Mouse (Mus musculus): ENCODE results near the gene Cops3. TPM values are rescaled to one million over a fixed set of nuclear protein-coding genes. Genes with fewer than 3 reads are reported as not detected.
"Not testable (repeated sequence)": the region's sequence is repeated elsewhere in the genome, so short reads cannot be mapped to it uniquely, and the experiment has no call there.

Cops3 gene
- polyA plus RNA-seq, 1 experiment: 9.5 TPM

- 94% methylated on average over 11 of the region's 11 CpGs for WGBS
- no peak overlapping the region for H3K27ac ChIP-seq (ENCODE audit: insufficient read depth, low read depth, low read length)
- no peaks in the 10 kb centered on the region for H3K27me3 ChIP-seq (ENCODE audit: control insufficient read depth, insufficient read depth, low read length)
- no peak overlapping the region for H3K4me3 ChIP-seq (ENCODE audit: low read depth, low read length)
- H3K36me3 ChIP-seq (ENCODE audit: control insufficient read depth, insufficient read depth, low read length): peaks cover 4% of the 10 kb centered on the region; the same call in 1 of the 2 replicates
- peaks cover 2% of the 10 kb centered on the region; the same call in 1 of the 2 replicates for H3K4me1 ChIP-seq (ENCODE audit: control insufficient read depth, insufficient read depth, insufficient read length, low read length)
- no peak for TF ChIP-seq CTCF (IDR thresholded peaks at IDR 0.05; ENCODE audit: extremely low read depth, insufficient read length, insufficient replicate concordance, low read depth, low read length)
- TF ChIP-seq POLR2A (IDR thresholded peaks at IDR 0.05; ENCODE audit: low read depth, low read length): no peak
These were observed 20.8 kb upstream of the Cops3 start for GRCm38 (mm10) chr11:59860467-59860866.

- no peak overlapping the region for H3K4me3 ChIP-seq (ENCODE audit: low read depth, low read length)
- WGBS: 38% methylated on average over 3 of the region's 3 CpGs
- H3K36me3 ChIP-seq (ENCODE audit: control insufficient read depth, insufficient read depth, low read length): peaks cover 4% of the 10 kb centered on the region; the same call in 1 of the 2 replicates
- H3K27me3 ChIP-seq (ENCODE audit: control insufficient read depth, insufficient read depth, low read length): no peaks in the 10 kb centered on the region
- H3K27ac ChIP-seq (ENCODE audit: insufficient read depth, low read depth, low read length): peak overlapping the region; percentile 30
- peaks cover 9% of the 10 kb centered on the region; the same call in 1 of the 2 replicates for H3K4me1 ChIP-seq (ENCODE audit: control insufficient read depth, insufficient read depth, insufficient read length, low read length)
- TF ChIP-seq CTCF (IDR thresholded peaks at IDR 0.05; ENCODE audit: extremely low read depth, insufficient read length, insufficient replicate concordance, low read depth, low read length) (no peak), POLR2A (IDR thresholded peaks at IDR 0.05; ENCODE audit: low read depth, low read length) (no peak)
These were observed 13.2 kb upstream of the Cops3 start for GRCm38 (mm10) chr11:59852865-59853264.

GRCm38 (mm10) chr11:59847891-59848884, 8.6 kb upstream of the Cops3 start:
- peaks cover 7% of the 10 kb centered on the region; the same call in 1 of the 2 replicates for H3K4me1 ChIP-seq (ENCODE audit: control insufficient read depth, insufficient read depth, insufficient read length, low read length)
- no peaks in the 10 kb centered on the region for H3K27me3 ChIP-seq (ENCODE audit: control insufficient read depth, insufficient read depth, low read length)
- H3K27ac ChIP-seq (ENCODE audit: insufficient read depth, low read depth, low read length): peak overlapping the region; percentile 66
- peak overlapping the region; percentile 98 for H3K4me3 ChIP-seq (ENCODE audit: low read depth, low read length)
- no peaks in the 10 kb centered on the region for H3K36me3 ChIP-seq (ENCODE audit: control insufficient read depth, insufficient read depth, low read length)
- under 1% methylated on average over 69 of the region's 69 CpGs for WGBS
- TF ChIP-seq POLR2A (IDR thresholded peaks at IDR 0.05; ENCODE audit: low read depth, low read length) (peak; percentile 51), CTCF (IDR thresholded peaks at IDR 0.05; ENCODE audit: extremely low read depth, insufficient read length, insufficient replicate concordance, low read depth, low read length) (no peak)

- no peak overlapping the region for H3K27ac ChIP-seq (ENCODE audit: insufficient read depth, low read depth, low read length)
- H3K4me1 ChIP-seq (ENCODE audit: control insufficient read depth, insufficient read depth, insufficient read length, low read length): no peaks in the 10 kb centered on the region
- no peak overlapping the region for H3K4me3 ChIP-seq (ENCODE audit: low read depth, low read length)
- WGBS: 11% methylated on average over 2 of the region's 2 CpGs
- no peaks in the 10 kb centered on the region for H3K27me3 ChIP-seq (ENCODE audit: control insufficient read depth, insufficient read depth, low read length)
- TF ChIP-seq POLR2A (IDR thresholded peaks at IDR 0.05; ENCODE audit: low read depth, low read length) (no peak), CTCF (IDR thresholded peaks at IDR 0.05; ENCODE audit: extremely low read depth, insufficient read length, insufficient replicate concordance, low read depth, low read length) (peak; percentile 78; the same call in 1 of the 2 replicates)
- no peaks in the 10 kb centered on the region for H3K36me3 ChIP-seq (ENCODE audit: control insufficient read depth, insufficient read depth, low read length)
These were observed 7.5 kb upstream of the Cops3 start for GRCm38 (mm10) chr11:59847131-59847530.

GRCm38 (mm10) chr11:59846311-59846710, 6.7 kb upstream of the Cops3 start:
- Histone ChIP-seq H3K4me3 (ENCODE audit: low read depth, low read length) (no peak overlapping the region), H3K27me3 (ENCODE audit: control insufficient read depth, insufficient read depth, low read length) (no peaks in the 10 kb centered on the region), H3K27ac (ENCODE audit: insufficient read depth, low read depth, low read length) (no peak overlapping the region), H3K36me3 (ENCODE audit: control insufficient read depth, insufficient read depth, low read length) (no peaks in the 10 kb centered on the region), H3K4me1 (ENCODE audit: control insufficient read depth, insufficient read depth, insufficient read length, low read length) (no peaks in the 10 kb centered on the region)
- TF ChIP-seq CTCF (IDR thresholded peaks at IDR 0.05; ENCODE audit: extremely low read depth, insufficient read length, insufficient replicate concordance, low read depth, low read length) (no peak), POLR2A (IDR thresholded peaks at IDR 0.05; ENCODE audit: low read depth, low read length) (no peak)
- 94% methylated on average over 11 of the region's 11 CpGs for WGBS

- no peaks in the 10 kb centered on the region for H3K27me3 ChIP-seq (ENCODE audit: control insufficient read depth, insufficient read depth, low read length)
- peak within 1 kb of the TSS; percentile 91 for H3K4me3 ChIP-seq (ENCODE audit: low read depth, low read length)
- peaks cover 14% of the 10 kb centered on the region for H3K36me3 ChIP-seq (ENCODE audit: control insufficient read depth, insufficient read depth, low read length)
- TF ChIP-seq POLR2A (IDR thresholded peaks at IDR 0.05; ENCODE audit: low read depth, low read length) (no peak), CTCF (IDR thresholded peaks at IDR 0.05; ENCODE audit: extremely low read depth, insufficient read length, insufficient replicate concordance, low read depth, low read length) (no peak)
- WGBS: under 1% methylated on average over 23 of the region's 24 CpGs
- peaks cover 6% of the 10 kb centered on the region for H3K4me1 ChIP-seq (ENCODE audit: control insufficient read depth, insufficient read depth, insufficient read length, low read length)
- peak within 1 kb of the TSS; percentile 94 for H3K27ac ChIP-seq (ENCODE audit: insufficient read depth, low read depth, low read length)
These were observed 605 bp downstream of the Cops3 start, which contains the start of gene Nt5m for GRCm38 (mm10) chr11:59839008-59839458. Nt5m (plus strand) TSS chr11:59839447.

- no peak overlapping the region for H3K27ac ChIP-seq (ENCODE audit: insufficient read depth, low read depth, low read length)
- WGBS: 45% methylated on average over 4 of the region's 4 CpGs
- peaks cover 16% of the 10 kb centered on the region for H3K36me3 ChIP-seq (ENCODE audit: control insufficient read depth, insufficient read depth, low read length)
- no peaks in the 10 kb centered on the region for H3K27me3 ChIP-seq (ENCODE audit: control insufficient read depth, insufficient read depth, low read length)
- H3K4me3 ChIP-seq (ENCODE audit: low read depth, low read length): no peak overlapping the region
- TF ChIP-seq POLR2A (IDR thresholded peaks at IDR 0.05; ENCODE audit: low read depth, low read length) (no peak), CTCF (IDR thresholded peaks at IDR 0.05; ENCODE audit: extremely low read depth, insufficient read length, insufficient replicate concordance, low read depth, low read length) (no peak)
- peaks cover 6% of the 10 kb centered on the region for H3K4me1 ChIP-seq (ENCODE audit: control insufficient read depth, insufficient read depth, insufficient read length, low read length)
These were observed 1.2 kb downstream of the Cops3 start for GRCm38 (mm10) chr11:59838426-59838825.

- H3K4me1 ChIP-seq (ENCODE audit: control insufficient read depth, insufficient read depth, insufficient read length, low read length); H3K27ac ChIP-seq (ENCODE audit: insufficient read depth, low read depth, low read length); H3K4me3 ChIP-seq (ENCODE audit: low read depth, low read length); H3K27me3 ChIP-seq (ENCODE audit: control insufficient read depth, insufficient read depth, low read length): not testable (repeated sequence)
- H3K36me3 ChIP-seq (ENCODE audit: control insufficient read depth, insufficient read depth, low read length): peaks cover 20% of the 10 kb centered on the region
- no CpG with 5 or more reads among the region's 1 CpGs for WGBS
These were observed 1.8 kb downstream of the Cops3 start for GRCm38 (mm10) chr11:59837789-59838188.
